Mouse (Mus musculus): ENCODE measurements around the gene Zdhhc19. TPM values are rescaled to one million over a fixed set of nuclear protein-coding genes. Genes with fewer than 3 reads are reported as not detected.

Zdhhc19 gene
- polyA plus RNA-seq (2012; fragmentation: generic; extraction: Trizol): not detected
- long read RNA-seq, experiment 1: 0 reads
- long read RNA-seq, experiment 2: 0 reads

GRCm38 (mm10) chr16:32495965-32496364 lies at the start of gene Zdhhc19:
Zdhhc19 (plus strand) TSS chr16:32496265.
- TF ChIP-seq CTCF (IDR thresholded peaks at IDR 0.05; ENCODE audit: control insufficient read depth, insufficient read depth, insufficient read length) (no peak), MAX (IDR thresholded peaks at IDR 0.05) (no peak), FOSL1 (IDR thresholded peaks at IDR 0.05; ENCODE audit: insufficient read depth, low read length, poor library complexity, severe bottlenecking) (no peak), MYOD1 (IDR thresholded peaks at IDR 0.05; ENCODE audit: control insufficient read depth, insufficient read length, low read depth) (no peak), USF1 (IDR thresholded peaks at IDR 0.05; ENCODE audit: low read depth) (no peak), CEBPB (IDR thresholded peaks at IDR 0.05; ENCODE audit: low read depth) (no peak)
- H3ac ChIP-seq (ENCODE audit: control insufficient read depth, insufficient read length, low read depth): no peak within 1 kb of the TSS
- no peaks in the 10 kb centered on the region for H3K79me3 ChIP-seq (ENCODE audit: low read depth)
- H3K4me3 ChIP-seq (ENCODE audit: insufficient read depth, poor library complexity, severe bottlenecking): no peak within 1 kb of the TSS
- H3K27me3 ChIP-seq (ENCODE audit: control insufficient read depth, insufficient read depth, insufficient read length): peaks cover 3% of the 10 kb centered on the region
- H3K79me2 ChIP-seq (ENCODE audit: control insufficient read depth, insufficient read depth): no peaks in the 10 kb centered on the region
- H3K36me3 ChIP-seq (ENCODE audit: control insufficient read depth, insufficient read depth): no peaks in the 10 kb centered on the region

GRCm38 (mm10) chr16:32446563-32447138 lies 49.4 kb upstream of the Zdhhc19 start:
- Histone ChIP-seq H3K4me3 (ENCODE audit: insufficient read depth, poor library complexity, severe bottlenecking) (no peak overlapping the region), H3ac (ENCODE audit: control insufficient read depth, insufficient read length, low read depth) (no peak overlapping the region), H3K36me3 (ENCODE audit: control insufficient read depth, insufficient read depth) (no peaks in the 10 kb centered on the region), H3K27me3 (ENCODE audit: control insufficient read depth, insufficient read depth, insufficient read length) (no peaks in the 10 kb centered on the region), H3K79me3 (ENCODE audit: low read depth) (no peaks in the 10 kb centered on the region), H3K79me2 (ENCODE audit: control insufficient read depth, insufficient read depth) (no peaks in the 10 kb centered on the region)
- TF ChIP-seq MAX (IDR thresholded peaks at IDR 0.05): no peak

- peaks cover 8% of the 10 kb centered on the region for H3K36me3 ChIP-seq (ENCODE audit: control insufficient read depth, insufficient read depth)
- H3K4me3 ChIP-seq (ENCODE audit: insufficient read depth, poor library complexity, severe bottlenecking): no peak overlapping the region
- H3K79me3 ChIP-seq (ENCODE audit: low read depth): no peaks in the 10 kb centered on the region
- TF ChIP-seq MYOG (IDR thresholded peaks at IDR 0.05; ENCODE audit: control insufficient read depth, extremely low read depth, insufficient read length): no peak
- TF ChIP-seq MAX (IDR thresholded peaks at IDR 0.05): no peak
- TF ChIP-seq CTCF (IDR thresholded peaks at IDR 0.05; ENCODE audit: control insufficient read depth, insufficient read depth, insufficient read length): no peak
- TF ChIP-seq MYOD1 (IDR thresholded peaks at IDR 0.05; ENCODE audit: control insufficient read depth, insufficient read length, low read depth): no peak
- TF ChIP-seq FOSL1 (IDR thresholded peaks at IDR 0.05; ENCODE audit: insufficient read depth, low read length, poor library complexity, severe bottlenecking): no peak
- TF ChIP-seq CEBPB (IDR thresholded peaks at IDR 0.05; ENCODE audit: low read depth): no peak
- no peak for TF ChIP-seq USF1 (IDR thresholded peaks at IDR 0.05; ENCODE audit: low read depth)
- no peaks in the 10 kb centered on the region for H3K79me2 ChIP-seq (ENCODE audit: control insufficient read depth, insufficient read depth)
- no peaks in the 10 kb centered on the region for H3K27me3 ChIP-seq (ENCODE audit: control insufficient read depth, insufficient read depth, insufficient read length)
- H3ac ChIP-seq (ENCODE audit: control insufficient read depth, insufficient read length, low read depth): no peak overlapping the region
These were observed 46.4 kb upstream of the Zdhhc19 start for GRCm38 (mm10) chr16:32449665-32450064.

- Histone ChIP-seq H3K79me3 (ENCODE audit: low read depth) (no peaks in the 10 kb centered on the region), H3K36me3 (ENCODE audit: control insufficient read depth, insufficient read depth) (peaks cover 8% of the 10 kb centered on the region), H3ac (ENCODE audit: control insufficient read depth, insufficient read length, low read depth) (no peak overlapping the region), H3K4me3 (ENCODE audit: insufficient read depth, poor library complexity, severe bottlenecking) (no peak overlapping the region), H3K79me2 (ENCODE audit: control insufficient read depth, insufficient read depth) (no peaks in the 10 kb centered on the region), H3K27me3 (ENCODE audit: control insufficient read depth, insufficient read depth, insufficient read length) (no peaks in the 10 kb centered on the region)
- TF ChIP-seq MAX (IDR thresholded peaks at IDR 0.05) (no peak), MYOD1 (IDR thresholded peaks at IDR 0.05; ENCODE audit: control insufficient read depth, insufficient read length, low read depth) (no peak), MYOG (IDR thresholded peaks at IDR 0.05; ENCODE audit: control insufficient read depth, extremely low read depth, insufficient read length) (no peak), CTCF (IDR thresholded peaks at IDR 0.05; ENCODE audit: control insufficient read depth, insufficient read depth, insufficient read length) (no peak), FOSL1 (IDR thresholded peaks at IDR 0.05; ENCODE audit: insufficient read depth, low read length, poor library complexity, severe bottlenecking) (no peak), CEBPB (IDR thresholded peaks at IDR 0.05; ENCODE audit: low read depth) (no peak), USF1 (IDR thresholded peaks at IDR 0.05; ENCODE audit: low read depth) (no peak)
These were observed 45.9 kb upstream of the Zdhhc19 start for GRCm38 (mm10) chr16:32450133-32450532.

- no peaks in the 10 kb centered on the region for H3K27me3 ChIP-seq (ENCODE audit: control insufficient read depth, insufficient read depth, insufficient read length)
These were observed 43.0 kb upstream of the Zdhhc19 start for GRCm38 (mm10) chr16:32453102-32453501.

GRCm38 (mm10) chr16:32454646-32455045 lies 41.4 kb upstream of the Zdhhc19 start:
- TF ChIP-seq MYOG (IDR thresholded peaks at IDR 0.05; ENCODE audit: control insufficient read depth, extremely low read depth, insufficient read length) (no peak), MAX (IDR thresholded peaks at IDR 0.05) (no peak), MYOD1 (IDR thresholded peaks at IDR 0.05; ENCODE audit: control insufficient read depth, insufficient read length, low read depth) (no peak), CTCF (IDR thresholded peaks at IDR 0.05; ENCODE audit: control insufficient read depth, insufficient read depth, insufficient read length) (no peak), FOSL1 (IDR thresholded peaks at IDR 0.05; ENCODE audit: insufficient read depth, low read length, poor library complexity, severe bottlenecking) (no peak), USF1 (IDR thresholded peaks at IDR 0.05; ENCODE audit: low read depth) (no peak), CEBPB (IDR thresholded peaks at IDR 0.05; ENCODE audit: low read depth) (no peak)
- Histone ChIP-seq H3K79me2 (ENCODE audit: control insufficient read depth, insufficient read depth) (no peaks in the 10 kb centered on the region), H3ac (ENCODE audit: control insufficient read depth, insufficient read length, low read depth) (no peak overlapping the region), H3K36me3 (ENCODE audit: control insufficient read depth, insufficient read depth) (peaks cover 8% of the 10 kb centered on the region), H3K27me3 (ENCODE audit: control insufficient read depth, insufficient read depth, insufficient read length) (no peaks in the 10 kb centered on the region), H3K4me3 (ENCODE audit: insufficient read depth, poor library complexity, severe bottlenecking) (no peak overlapping the region), H3K79me3 (ENCODE audit: low read depth) (no peaks in the 10 kb centered on the region)

More at GRCm38 (mm10) chr16:32453102-32453501, 43.0 kb upstream of the Zdhhc19 start:
- no peak overlapping the region for H3ac ChIP-seq (ENCODE audit: control insufficient read depth, insufficient read length, low read depth)
- no peak overlapping the region for H3K4me3 ChIP-seq (ENCODE audit: insufficient read depth, poor library complexity, severe bottlenecking)
- TF ChIP-seq FOSL1 (IDR thresholded peaks at IDR 0.05; ENCODE audit: insufficient read depth, low read length, poor library complexity, severe bottlenecking): no peak
- H3K79me2 ChIP-seq (ENCODE audit: control insufficient read depth, insufficient read depth): no peaks in the 10 kb centered on the region
- H3K79me3 ChIP-seq (ENCODE audit: low read depth): no peaks in the 10 kb centered on the region
- peaks cover 8% of the 10 kb centered on the region for H3K36me3 ChIP-seq (ENCODE audit: control insufficient read depth, insufficient read depth)
